Mouse (Mus musculus) spleen, postnatal 10 days (tissue): ENCODE data around the gene Tuba1b.
"Not testable (repeated sequence)": the region's sequence is repeated elsewhere in the genome, so short reads cannot be mapped to it uniquely, and the experiment has no call there.

Experiments used
- DNase-seq, 2 experiments: peaks; one replicate each; pipeline ENCODE4 v3.0.0; 2021 to 2022; ENCODE audit warnings: low spot score in 2 of 2

Tuba1b gene

GRCm38 (mm10) chr15:98927566-98927965 lies 6.8 kb downstream of the Tuba1b start:
- no peak for DNase-seq

- no peak for DNase-seq
These were observed 9.7 kb downstream of the Tuba1b start for GRCm38 (mm10) chr15:98924682-98925081.

- no peak for DNase-seq
These were observed 11.3 kb downstream of the Tuba1b start for GRCm38 (mm10) chr15:98923031-98923537.

GRCm38 (mm10) chr15:98922581-98922980 lies 11.8 kb downstream of the Tuba1b start:
- no peak for DNase-seq

GRCm38 (mm10) chr15:98921510-98921909 lies 12.9 kb downstream of the Tuba1b start:
- no peak for DNase-seq

GRCm38 (mm10) chr15:98918499-98918895 lies 15.9 kb downstream of the Tuba1b start:
- not testable (repeated sequence) for DNase-seq

- peak; percentile 94 to 98 for DNase-seq
These were observed 16.5 kb downstream of the Tuba1b start, which contains the start of gene Lmbr1l for GRCm38 (mm10) chr15:98917538-98918498. Gene Lmbr1l (minus strand): TSS chr15:98918231.

- DNase-seq, result no peak
These were observed 17.3 kb downstream of the Tuba1b start for GRCm38 (mm10) chr15:98917091-98917490.

GRCm38 (mm10) chr15:98916016-98916415 lies 18.3 kb downstream of the Tuba1b start:
- no peak for DNase-seq

GRCm38 (mm10) chr15:98914903-98915302 lies 19.5 kb downstream of the Tuba1b start:
- DNase-seq, result no peak

- DNase-seq, result peak in 1 of 2 experiments; percentile 55
These were observed 29.7 kb downstream of the Tuba1b start for GRCm38 (mm10) chr15:98904692-98905091.

GRCm38 (mm10) chr15:98902600-98902999 lies 31.8 kb downstream of the Tuba1b start:
- DNase-seq, result no peak

GRCm38 (mm10) chr15:98901530-98901929 lies 32.8 kb downstream of the Tuba1b start:
- no peak for DNase-seq

- no peak for DNase-seq
These were observed 36.2 kb downstream of the Tuba1b start, which contains the start of gene Dhh for GRCm38 (mm10) chr15:98897928-98898800. Gene Dhh (minus strand): TSS chr15:98898540.

- no peak for DNase-seq
These were observed 36.9 kb downstream of the Tuba1b start for GRCm38 (mm10) chr15:98897495-98897894.

- peak in 1 of 2 experiments; percentile 31 for DNase-seq
These were observed 38.5 kb downstream of the Tuba1b start for GRCm38 (mm10) chr15:98895635-98896589.

- DNase-seq, result no peak
These were observed 39.4 kb downstream of the Tuba1b start for GRCm38 (mm10) chr15:98894746-98895634.

- DNase-seq, result peak in 1 of 2 experiments; percentile 28
These were observed 40.2 kb downstream of the Tuba1b start, which contains the start of gene Rhebl1 for GRCm38 (mm10) chr15:98893940-98894745. Gene Rhebl1 (minus strand): TSS chr15:98894540.

- no peak for DNase-seq
These were observed 41.3 kb downstream of the Tuba1b start for GRCm38 (mm10) chr15:98893036-98893435.
